Mouse (Mus musculus): ENCODE data around the gene Dclk2.

Gene Dclk2

GRCm38 (mm10) chr3:86894491-86894890 lies 26.2 kb downstream of the Dclk2 start:
- no peak for DNase-seq (ENCODE audit: low spot score in 2 of 2)

GRCm38 (mm10) chr3:86887512-86887911 lies 33.1 kb downstream of the Dclk2 start:
- no peak for DNase-seq (ENCODE audit: low spot score in 2 of 2)

- DNase-seq (ENCODE audit: low spot score in 2 of 2): no peak
Observed at GRCm38 (mm10) chr3:86885180-86885579, 35.5 kb downstream of the Dclk2 start.

- DNase-seq (ENCODE audit: low spot score in 2 of 2): no peak
Observed at GRCm38 (mm10) chr3:86884481-86884880, 36.2 kb downstream of the Dclk2 start.

GRCm38 (mm10) chr3:86883985-86884384 lies 36.7 kb downstream of the Dclk2 start:
- no peak for DNase-seq (ENCODE audit: low spot score in 2 of 2)

- DNase-seq (ENCODE audit: low spot score in 2 of 2): no peak
Observed at GRCm38 (mm10) chr3:86875912-86876311, 44.7 kb downstream of the Dclk2 start.

GRCm38 (mm10) chr3:86873092-86873600 lies 47.5 kb downstream of the Dclk2 start:
- DNase-seq (ENCODE audit: low spot score in 2 of 2): no peak

- no peak for DNase-seq (ENCODE audit: low spot score in 2 of 2)
Observed at GRCm38 (mm10) chr3:86870952-86871351, 49.7 kb downstream of the Dclk2 start.

- no peak for DNase-seq (ENCODE audit: low spot score in 2 of 2)
Observed at GRCm38 (mm10) chr3:86870411-86870810, 50.2 kb downstream of the Dclk2 start.

GRCm38 (mm10) chr3:86868721-86869120 lies 51.9 kb downstream of the Dclk2 start:
- DNase-seq (ENCODE audit: low spot score in 2 of 2): no peak

- no peak for DNase-seq (ENCODE audit: low spot score in 2 of 2)
Observed at GRCm38 (mm10) chr3:86863327-86864008, 57.2 kb downstream of the Dclk2 start.

- peak in 1 of 2 experiments; percentile 20 for DNase-seq (ENCODE audit: low spot score in 2 of 2)
Observed at GRCm38 (mm10) chr3:86862939-86863311, 57.7 kb downstream of the Dclk2 start.

- no peak for DNase-seq (ENCODE audit: low spot score in 2 of 2)
Observed at GRCm38 (mm10) chr3:86862245-86862938, 58.3 kb downstream of the Dclk2 start.

GRCm38 (mm10) chr3:86859791-86860190 lies 60.9 kb downstream of the Dclk2 start:
- no peak for DNase-seq (ENCODE audit: low spot score in 2 of 2)

- DNase-seq (ENCODE audit: low spot score in 2 of 2): no peak
Observed at GRCm38 (mm10) chr3:86858699-86859098, 62.0 kb downstream of the Dclk2 start.

GRCm38 (mm10) chr3:86857833-86858398 lies 62.7 kb downstream of the Dclk2 start:
- DNase-seq (ENCODE audit: low spot score in 2 of 2): no peak

GRCm38 (mm10) chr3:86852867-86853266 lies 67.8 kb downstream of the Dclk2 start:
- DNase-seq (ENCODE audit: low spot score in 2 of 2): peak in 1 of 2 experiments; percentile 38

- no peak for DNase-seq (ENCODE audit: low spot score in 2 of 2)
Observed at GRCm38 (mm10) chr3:86851131-86851530, 69.5 kb downstream of the Dclk2 start.

GRCm38 (mm10) chr3:86850394-86851030 lies 70.1 kb downstream of the Dclk2 start:
- peak in 1 of 2 experiments; percentile 25 for DNase-seq (ENCODE audit: low spot score in 2 of 2)

GRCm38 (mm10) chr3:86849337-86849736 lies 71.3 kb downstream of the Dclk2 start:
- no peak for DNase-seq (ENCODE audit: low spot score in 2 of 2)

GRCm38 (mm10) chr3:86847536-86847935 lies 73.1 kb downstream of the Dclk2 start:
- DNase-seq (ENCODE audit: low spot score in 2 of 2): no peak

GRCm38 (mm10) chr3:86846036-86846435 lies 74.6 kb downstream of the Dclk2 start:
- no peak for DNase-seq (ENCODE audit: low spot score in 2 of 2)

All from cerebellum, postnatal 4 days (tissue).